ENCODE assay signal across 22 mouse cellular contexts in genomic region chr10:13127946-13128345, GRCm38 (mm10). TPM values are rescaled to one million over a fixed set of nuclear protein-coding genes. Genes with fewer than 3 reads are reported as not detected.
"Had no signal": no experiment of that assay in that cellular context is flagged by ENCODE, and none has a peak within 500 bp of the region (broad histone marks: within the 10 kb centered on the region; RNA-seq: fewer than 3 reads in every experiment).

No protein-coding gene starts in this region.

- H3K27me3 ChIP-seq: limb, embryonic 13.5 days; liver, embryonic 13.5 days; midbrain, embryonic 13.5 days; neural tube, embryonic 13.5 days; stomach, embryonic 15.5 days had no signal

- ATAC-seq: midbrain, embryonic 13.5 days; midbrain, embryonic 16.5 days had no signal

- H3K4me3 ChIP-seq: layer of hippocampus, adult 2 months; limb, embryonic 13.5 days; liver, embryonic 13.5 days; midbrain, embryonic 13.5 days; myocyte; neural tube, embryonic 13.5 days; stomach, embryonic 15.5 days had no signal

- H3K9ac ChIP-seq: limb, embryonic 13.5 days; liver, embryonic 13.5 days; midbrain, embryonic 13.5 days; neural tube, embryonic 13.5 days; stomach, embryonic 15.5 days had no signal

- H3K4me1 ChIP-seq: limb, embryonic 13.5 days; liver, embryonic 13.5 days; midbrain, embryonic 13.5 days; neural tube, embryonic 13.5 days; stomach, embryonic 15.5 days had no signal

- DNase-seq: layer of hippocampus, adult 9-11 months; liver; liver, embryonic 13.5 days; lung, adult 2 months; lung, postnatal 14 days; lung, postnatal 4 days; right cerebral cortex, postnatal 25 days; spleen, adult 18-20 months had no signal

- H3K9me3 ChIP-seq: limb, embryonic 13.5 days; liver, embryonic 13.5 days; midbrain, embryonic 13.5 days; neural tube, embryonic 13.5 days; stomach, embryonic 15.5 days had no signal

- H3K36me3 ChIP-seq: liver, embryonic 13.5 days had no signal

- H3K4me2 ChIP-seq: limb, embryonic 13.5 days; liver, embryonic 13.5 days; midbrain, embryonic 13.5 days; neural tube, embryonic 13.5 days; stomach, embryonic 15.5 days had no signal

- H3K27ac ChIP-seq: kidney, postnatal 0 days; layer of hippocampus, adult 2 months; limb, embryonic 13.5 days; liver, embryonic 13.5 days; midbrain, embryonic 13.5 days; neural tube, embryonic 13.5 days; stomach, embryonic 15.5 days had no signal

RNA-seq across cellular contexts. Expression of gene Zc2hc1b, which starts 49.9 kb away (rescaled TPM):
- polyA plus RNA-seq: kidney, adult 2 months; kidney, embryonic 14.5 days; kidney, postnatal 0 days; large intestine, adult 2 months; limb, embryonic 13.5 days; liver, embryonic 13.5 days; liver, embryonic 16.5 days; lung, adult 2 months; lung, embryonic 16.5 days; midbrain, embryonic 13.5 days; midbrain, embryonic 16.5 days; myocyte; neural tube, embryonic 13.5 days; stomach, embryonic 15.5 days; thymus, postnatal 0 days had no signal
